In genomic region chr13:74341036-74341435, GRCm38 (mm10) we compare ENCODE assay signal across 10 mouse cellular contexts. TPM values are rescaled to one million over a fixed set of nuclear protein-coding genes. Genes with fewer than 3 reads are reported as not detected.
DNase-seq lines count a peak whose midpoint lies in the region; ATAC-seq lines count a peak whose summit lies in the region.
"Had no signal": no experiment of that assay in that cellular context is flagged by ENCODE, and none has a peak within 500 bp of the region (broad histone marks: within the 10 kb centered on the region; RNA-seq: fewer than 3 reads in every experiment).

No protein-coding gene starts in this region.

- no peak overlapping the region for H3K27ac ChIP-seq in hindbrain, embryonic 15.5 days (replicated peaks)
- H3K27ac ChIP-seq in liver, embryonic 13.5 days: no peak overlapping the region
- no peak overlapping the region for H3K27ac ChIP-seq in neural tube, embryonic 15.5 days (replicated peaks)
- H3K27ac ChIP-seq: embryonic facial prominence, embryonic 12.5 days; lung, embryonic 15.5 days had no signal

- H3K9me3 ChIP-seq in hindbrain, embryonic 15.5 days: no peaks in the 10 kb centered on the region
- H3K9me3 ChIP-seq in liver, embryonic 13.5 days (replicated peaks): no peaks in the 10 kb centered on the region
- H3K9me3 ChIP-seq in neural tube, embryonic 15.5 days (replicated peaks): no peaks in the 10 kb centered on the region
- H3K9me3 ChIP-seq: embryonic facial prominence, embryonic 12.5 days; lung, embryonic 15.5 days had no signal

- H3K4me2 ChIP-seq in hindbrain, embryonic 15.5 days: no peak overlapping the region
- no peak overlapping the region for H3K4me2 ChIP-seq in liver, embryonic 13.5 days
- H3K4me2 ChIP-seq in neural tube, embryonic 15.5 days: no peak overlapping the region
- H3K4me2 ChIP-seq: embryonic facial prominence, embryonic 12.5 days; lung, embryonic 15.5 days had no signal

- DNase-seq in heart, postnatal 10 days: peak; percentile 43 to 62
- DNase-seq in heart, adult 9 months (ENCODE audit: low spot score in 2 of 2): no peak
- peak; percentile 67 for DNase-seq in ES-CJ7 (ENCODE audit: low read depth, low spot score)
- DNase-seq in c-Kit-positive CD71-positive TER-119-negative erythroid progenitor cells, embryonic 14.5 days (ENCODE audit: low read depth): peak; percentile 51
- DNase-seq in liver, embryonic 13.5 days: peak; percentile 8
- no peak for DNase-seq in frontal cortex, postnatal 14 days (ENCODE audit: low spot score in 2 of 2)

- ATAC-seq in hindbrain, embryonic 15.5 days (ENCODE audit: low FRiP score, low read depth): peak; percentile 61; the same call in 1 of the 2 replicates
- no peak for ATAC-seq in liver, embryonic 13.5 days (ENCODE audit: low read depth)
- peak; percentile 57; the same call in 1 of the 2 replicates for ATAC-seq in neural tube, embryonic 15.5 days (ENCODE audit: low FRiP score)

- intact Hi-C loops in heart, postnatal 10 days (cut with DNase I): loop anchor here (2.0 to 10.0 kb wide), 3 partner anchors 154 to 514 kb away; partner anchors contain the start of gene Zfp825

- H3K4me1 ChIP-seq in hindbrain, embryonic 15.5 days (replicated peaks): no peaks in the 10 kb centered on the region
- no peaks in the 10 kb centered on the region for H3K4me1 ChIP-seq in liver, embryonic 13.5 days (replicated peaks)
- no peaks in the 10 kb centered on the region for H3K4me1 ChIP-seq in neural tube, embryonic 15.5 days
- H3K4me1 ChIP-seq: embryonic facial prominence, embryonic 12.5 days; lung, embryonic 15.5 days had no signal

- 48% methylated on average over 3 of the region's 3 CpGs for WGBS in hindbrain, embryonic 15.5 days
- WGBS in liver, embryonic 13.5 days (ENCODE audit: insufficient replicate concordance): 41% methylated on average over 3 of the region's 3 CpGs
- 62% methylated on average over 3 of the region's 3 CpGs for WGBS in neural tube, embryonic 15.5 days

- H3K36me3 ChIP-seq in hindbrain, embryonic 15.5 days: peaks cover 73% of the 10 kb centered on the region
- H3K36me3 ChIP-seq in liver, embryonic 13.5 days: peaks cover 73% of the 10 kb centered on the region
- peaks cover 65% of the 10 kb centered on the region for H3K36me3 ChIP-seq in neural tube, embryonic 15.5 days

- H3K27me3 ChIP-seq in hindbrain, embryonic 15.5 days: no peaks in the 10 kb centered on the region
- H3K27me3 ChIP-seq in liver, embryonic 13.5 days: no peaks in the 10 kb centered on the region
- H3K27me3 ChIP-seq in neural tube, embryonic 15.5 days (replicated peaks): no peaks in the 10 kb centered on the region
- H3K27me3 ChIP-seq: embryonic facial prominence, embryonic 12.5 days; lung, embryonic 15.5 days had no signal

- H3K4me3 ChIP-seq in hindbrain, embryonic 15.5 days: no peak overlapping the region
- H3K4me3 ChIP-seq in liver, embryonic 13.5 days (replicated peaks): no peak overlapping the region
- no peak overlapping the region for H3K4me3 ChIP-seq in neural tube, embryonic 15.5 days (replicated peaks)
- H3K4me3 ChIP-seq: embryonic facial prominence, embryonic 12.5 days; lung, embryonic 15.5 days had no signal

- H3K9ac ChIP-seq in hindbrain, embryonic 15.5 days: no peak overlapping the region
- no peak overlapping the region for H3K9ac ChIP-seq in liver, embryonic 13.5 days
- no peak overlapping the region for H3K9ac ChIP-seq in neural tube, embryonic 15.5 days (replicated peaks)
- H3K9ac ChIP-seq: embryonic facial prominence, embryonic 12.5 days; lung, embryonic 15.5 days had no signal

RNA-seq across cellular contexts. Expression of gene Sdha, which starts 9.0 kb away (rescaled TPM):
- total RNA-seq in heart, postnatal 10 days (2021): 1,000 to 10,000 TPM; 1,198 to 1,226 TPM
- 231 and 234 TPM in 2 replicates for polyA plus RNA-seq in hindbrain, embryonic 15.5 days (2015; fragmentation: Nextera tagmentation; extraction: Ambion mirVana)
- 164 and 183 TPM in 2 replicates for polyA plus RNA-seq in liver, embryonic 13.5 days (2015; fragmentation: Nextera tagmentation; extraction: Ambion mirVana)
- polyA plus RNA-seq in neural tube, embryonic 15.5 days (2015; fragmentation: Nextera tagmentation; extraction: Ambion mirVana): 231 and 262 TPM in 2 replicates

RNA-seq across cellular contexts. Expression of gene Ccdc127, which starts 9.1 kb away (rescaled TPM):
- total RNA-seq in heart, postnatal 10 days (2021): 10 to 100 TPM; 47.4 to 51.8 TPM
- polyA plus RNA-seq in hindbrain, embryonic 15.5 days (2015; fragmentation: Nextera tagmentation; extraction: Ambion mirVana): 42.5 and 45.9 TPM in 2 replicates
- 22.3 and 31.7 TPM in 2 replicates for polyA plus RNA-seq in liver, embryonic 13.5 days (2015; fragmentation: Nextera tagmentation; extraction: Ambion mirVana)
- polyA plus RNA-seq in neural tube, embryonic 15.5 days (2015; fragmentation: Nextera tagmentation; extraction: Ambion mirVana): 47.6 and 52.0 TPM in 2 replicates

RNA-seq across cellular contexts. Expression of gene Lrrc14b, which starts 22.8 kb away (rescaled TPM):
- total RNA-seq in heart, postnatal 10 days (2021): 10 to 100 TPM; 41.9 to 49.7 TPM
- polyA plus RNA-seq in hindbrain, embryonic 15.5 days (2015; fragmentation: Nextera tagmentation; extraction: Ambion mirVana): not detected in 2 replicates
- not detected in 2 replicates for polyA plus RNA-seq in liver, embryonic 13.5 days (2015; fragmentation: Nextera tagmentation; extraction: Ambion mirVana)
- not detected in 2 replicates for polyA plus RNA-seq in neural tube, embryonic 15.5 days (2015; fragmentation: Nextera tagmentation; extraction: Ambion mirVana)
- polyA plus RNA-seq: embryonic facial prominence, embryonic 12.5 days; lung, embryonic 15.5 days had no signal

RNA-seq across cellular contexts. Expression of gene Pdcd6, which starts 23.7 kb away (rescaled TPM):
- total RNA-seq in heart, postnatal 10 days (2021): 10 to 100 TPM; 54.5 to 54.8 TPM
- 116 and 117 TPM in 2 replicates for polyA plus RNA-seq in hindbrain, embryonic 15.5 days (2015; fragmentation: Nextera tagmentation; extraction: Ambion mirVana)
- 86.2 and 89.7 TPM in 2 replicates for polyA plus RNA-seq in liver, embryonic 13.5 days (2015; fragmentation: Nextera tagmentation; extraction: Ambion mirVana)
- polyA plus RNA-seq in neural tube, embryonic 15.5 days (2015; fragmentation: Nextera tagmentation; extraction: Ambion mirVana): 112 and 118 TPM in 2 replicates

RNA-seq across cellular contexts. Expression of gene Ahrr, which starts 48.9 kb away (rescaled TPM):
- total RNA-seq in heart, postnatal 10 days (2021): 1 to 10 TPM in 1 of 2 experiments, under 1 TPM in 1; 0.98 to 1.6 TPM
- 0.26 and 0.64 TPM in 2 replicates for polyA plus RNA-seq in hindbrain, embryonic 15.5 days (2015; fragmentation: Nextera tagmentation; extraction: Ambion mirVana)
- 0.13 TPM in 1 of 2 replicates, not detected in the other for polyA plus RNA-seq in liver, embryonic 13.5 days (2015; fragmentation: Nextera tagmentation; extraction: Ambion mirVana)
- 0.33 and 0.36 TPM in 2 replicates for polyA plus RNA-seq in neural tube, embryonic 15.5 days (2015; fragmentation: Nextera tagmentation; extraction: Ambion mirVana)

Comparison
In these comparisons a context has a peak if more than half of its experiments do, and no peak if none do; other contexts are left out.
1. DNase-seq: peak in heart, postnatal 10 days (2 of 2), ES-CJ7 (single experiment), c-Kit-positive CD71-positive TER-119-negative erythroid progenitor cells, embryonic 14.5 days (single experiment) and liver, embryonic 13.5 days (single experiment); none in heart, adult 9 months (0 of 2) and frontal cortex, postnatal 14 days (0 of 2).